Mouse (Mus musculus): ENCODE measurements around the gene Hist4h4.

- no peak for TF ChIP-seq POLR2A (IDR thresholded peaks at IDR 0.05; ENCODE audit: insufficient read depth, low read depth, low read length)
- TF ChIP-seq CTCF (IDR thresholded peaks at IDR 0.05; ENCODE audit: insufficient read depth, low read depth, low read length): no peak
These were observed 3.3 kb upstream of the Hist4h4 start for GRCm38 (mm10) chr6:136807395-136808013.

All from olfactory bulb, adult 2 months (tissue).